Mouse (Mus musculus): ENCODE measurements around the gene Map3k11. TPM values are rescaled to one million over a fixed set of nuclear protein-coding genes. Genes with fewer than 3 reads are reported as not detected.

Gene Map3k11
- polyA plus RNA-seq, 1 experiment from 2014 or later, result 33.7 TPM

DNA sequence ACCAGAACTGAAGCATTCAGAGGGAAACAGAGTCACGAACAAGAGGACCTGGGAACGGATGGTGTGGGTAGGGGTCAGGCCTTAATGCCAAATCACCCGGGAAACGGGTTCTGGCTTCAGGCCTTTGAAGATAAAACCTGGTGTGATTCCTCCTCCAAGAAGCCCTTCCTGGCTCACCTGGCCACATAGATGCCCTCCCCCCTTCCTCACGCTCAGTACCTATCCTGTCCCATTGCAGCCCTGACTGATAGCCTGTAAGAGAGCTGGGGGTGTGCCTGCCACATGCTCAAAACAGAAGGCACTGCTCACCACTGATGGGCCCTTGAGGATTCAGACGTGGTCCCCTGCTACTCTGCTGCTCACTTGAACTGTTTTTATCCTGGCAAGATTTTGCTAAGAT is 5.3 kb downstream of the Map3k11 start:
- 88% methylated on average over 6 of the region's 6 CpGs for whole genome bisulfite sequencing
- no peak for ATAC-seq
- no peaks in the 10 kb centered on the region for H3K9me3 ChIP-seq
- H3K4me2 ChIP-seq (replicated peaks), result peak overlapping the region; percentile 96
- no peaks in the 10 kb centered on the region for H3K27me3 ChIP-seq (replicated peaks)
- no peak overlapping the region for H3K4me3 ChIP-seq (replicated peaks)
- peaks cover 39% of the 10 kb centered on the region for H3K4me1 ChIP-seq (replicated peaks)
- no peak overlapping the region for H3K27ac ChIP-seq
- peaks cover 36% of the 10 kb centered on the region for H3K36me3 ChIP-seq
- H3K9ac ChIP-seq, result no peak overlapping the region

GRCm38 (mm10) chr19:5695849-5696462 is 7.4 kb downstream of the Map3k11 start:
- Histone ChIP-seq H3K27ac (no peak overlapping the region), H3K4me1 (replicated peaks) (peaks cover 29% of the 10 kb centered on the region), H3K36me3 (peaks cover 52% of the 10 kb centered on the region), H3K4me3 (replicated peaks) (no peak overlapping the region), H3K9ac (no peak overlapping the region), H3K9me3 (no peaks in the 10 kb centered on the region), H3K4me2 (replicated peaks) (no peak overlapping the region), H3K27me3 (replicated peaks) (no peaks in the 10 kb centered on the region)
- ATAC-seq, result no peak
- 38% methylated on average over 41 of the region's 41 CpGs for WGBS

DNA sequence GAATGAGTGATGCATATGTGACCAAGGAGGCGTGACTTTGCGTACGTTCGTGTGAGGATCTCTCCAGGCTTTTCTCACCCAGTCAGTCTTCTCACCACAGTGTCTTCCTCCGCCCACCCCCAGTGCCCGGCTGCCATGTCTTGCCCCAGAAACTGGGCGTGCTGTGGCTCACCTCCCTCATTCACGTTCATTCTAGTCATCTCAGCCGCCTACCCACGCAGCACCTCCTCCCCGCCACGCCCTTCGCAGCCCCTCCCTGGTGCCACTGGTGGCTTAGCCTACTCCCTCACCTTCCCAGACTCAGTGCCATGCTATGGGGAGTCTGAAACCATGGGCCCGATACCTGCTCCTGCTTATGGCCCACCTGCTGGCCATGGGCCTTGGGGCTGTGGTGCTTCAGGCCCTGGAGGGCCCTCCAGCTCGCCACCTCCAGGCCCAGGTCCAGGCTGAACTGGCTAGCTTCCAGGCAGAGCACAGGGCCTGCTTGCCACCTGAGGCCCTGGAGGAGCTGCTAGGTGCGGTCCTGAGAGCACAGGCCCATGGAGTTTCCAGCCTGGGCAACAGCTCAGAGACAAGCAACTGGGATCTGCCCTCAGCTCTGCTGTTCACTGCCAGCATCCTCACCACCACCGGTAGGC is 15.7 kb downstream of the Map3k11 start, which contains the start of gene Kcnk7:
Gene Kcnk7 (plus strand): TSS at position 205 of the 638 bp plus-strand sequence.
- H3K36me3 ChIP-seq, result peaks cover 43% of the 10 kb centered on the region
- H3K4me2 ChIP-seq (replicated peaks), result no peak within 1 kb of the TSS; the same call in 1 of the 2 replicates

DNA sequence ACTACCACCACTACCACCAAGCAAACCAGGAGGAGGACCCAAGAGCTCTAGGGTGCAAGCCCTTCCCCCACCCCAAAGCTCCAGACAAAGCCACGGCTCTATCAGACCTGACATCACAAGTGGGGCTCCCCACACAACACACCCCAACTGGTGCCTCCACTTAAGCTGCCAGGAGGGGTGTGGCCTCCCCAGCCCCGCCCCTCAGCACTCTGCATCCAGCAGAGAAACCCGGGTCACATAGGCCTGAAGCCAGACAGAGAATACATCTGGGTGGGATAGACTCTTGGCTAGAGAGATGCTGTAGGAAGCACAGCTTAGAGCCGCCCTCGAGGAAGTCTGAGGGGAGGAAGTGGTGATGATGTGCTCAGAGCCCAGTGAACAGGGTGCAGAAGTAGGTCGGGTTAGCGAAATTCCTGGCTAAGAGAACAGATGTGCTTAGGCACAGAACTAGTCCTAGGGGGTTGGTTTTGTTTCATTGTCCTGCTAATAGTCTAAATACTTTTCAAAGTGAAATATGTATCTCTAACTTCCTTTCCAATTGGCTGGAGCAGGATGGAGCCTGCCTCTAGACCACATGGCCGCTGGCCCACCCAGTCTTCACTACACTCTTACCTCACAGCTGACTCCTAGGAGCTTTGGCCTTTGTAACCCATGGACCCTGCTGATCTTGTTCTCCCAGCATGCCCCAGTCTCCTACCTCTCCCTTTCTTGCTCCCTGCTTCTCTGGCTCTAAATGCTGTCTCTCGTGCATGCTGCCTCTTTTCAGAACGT is 16.4 kb downstream of the Map3k11 start:
- Histone ChIP-seq H3K27me3 (replicated peaks) (no peaks in the 10 kb centered on the region), H3K27ac (peak overlapping the region; percentile 56), H3K9me3 (no peaks in the 10 kb centered on the region), H3K4me1 (replicated peaks) (peaks cover 20% of the 10 kb centered on the region), H3K4me3 (replicated peaks) (no peak overlapping the region), H3K4me2 (replicated peaks) (no peak overlapping the region; the same call in 1 of the 2 replicates), H3K9ac (no peak overlapping the region), H3K36me3 (peaks cover 44% of the 10 kb centered on the region)
- ATAC-seq, result peak; percentile 80
- WGBS, result 33% methylated on average over 10 of the region's 10 CpGs

More for the DNA sequence above, 15.7 kb downstream of the Map3k11 start, which contains the start of gene Kcnk7:
- WGBS, result 66% methylated on average over 17 of the region's 17 CpGs
- no peak within 1 kb of the TSS for H3K4me3 ChIP-seq (replicated peaks)
- peaks cover 20% of the 10 kb centered on the region for H3K4me1 ChIP-seq (replicated peaks)
- H3K27ac ChIP-seq, result peak within 1 kb of the TSS; percentile 56
- no peaks in the 10 kb centered on the region for H3K9me3 ChIP-seq
- H3K27me3 ChIP-seq (replicated peaks), result no peaks in the 10 kb centered on the region
- H3K9ac ChIP-seq, result 0 out of 2 replicates have a peak within 1 kb of the TSS, but pooled peaks have one; percentile 26
- peak; percentile 15 for ATAC-seq

DNA sequence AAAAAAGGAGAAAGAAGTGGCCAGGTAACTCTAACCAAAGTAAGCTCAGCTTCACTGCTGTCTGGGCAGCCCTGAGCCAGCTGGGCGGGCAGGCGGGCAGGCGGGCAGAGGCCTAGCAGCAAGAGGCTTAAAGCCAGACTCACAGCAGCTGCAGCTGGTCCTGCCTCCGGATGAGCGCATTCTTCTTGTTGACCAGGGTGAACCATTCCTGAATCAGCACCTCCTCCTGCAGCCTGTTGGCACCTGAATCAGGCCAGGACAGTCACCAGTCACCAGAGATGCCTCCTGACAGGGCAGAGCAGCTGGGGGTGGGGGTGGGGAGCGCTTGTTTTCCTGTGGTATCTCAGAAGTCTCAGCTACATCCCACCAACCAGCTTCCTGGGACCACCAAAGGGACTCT is 21.5 kb downstream of the Map3k11 start:
- peaks cover 34% of the 10 kb centered on the region for H3K36me3 ChIP-seq
- no peaks in the 10 kb centered on the region for H3K9me3 ChIP-seq
- no peak overlapping the region for H3K9ac ChIP-seq
- H3K27ac ChIP-seq, result no peak overlapping the region
- ATAC-seq, result no peak
- no peak overlapping the region for H3K4me3 ChIP-seq (replicated peaks)
- H3K4me1 ChIP-seq (replicated peaks), result peaks cover 22% of the 10 kb centered on the region
- 97% methylated on average over 6 of the region's 6 CpGs for WGBS
- no peaks in the 10 kb centered on the region for H3K27me3 ChIP-seq (replicated peaks)
- H3K4me2 ChIP-seq (replicated peaks), result no peak overlapping the region

DNA sequence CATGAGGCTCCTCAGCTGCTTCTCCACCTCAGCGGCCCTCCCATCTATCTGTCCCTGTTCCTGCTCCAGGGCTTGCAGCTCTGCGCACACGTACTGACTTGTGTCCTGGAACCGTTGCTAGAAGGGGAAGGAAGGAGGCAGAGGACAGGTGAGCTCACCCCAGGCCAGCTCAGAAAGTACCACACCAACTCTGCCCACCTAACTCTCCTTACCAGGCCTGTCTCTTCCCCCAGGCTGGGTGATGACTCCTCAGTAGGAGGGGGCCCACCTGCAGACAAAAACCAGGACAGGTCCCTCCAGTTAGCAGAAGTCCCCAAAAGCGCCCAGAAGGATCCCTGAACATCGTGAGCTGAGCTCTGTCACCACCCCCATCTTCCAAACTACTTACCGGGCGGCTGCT is 22.0 kb downstream of the Map3k11 start:
- Histone ChIP-seq H3K36me3 (peaks cover 37% of the 10 kb centered on the region), H3K4me2 (replicated peaks) (no peak overlapping the region), H3K4me3 (replicated peaks) (no peak overlapping the region), H3K4me1 (replicated peaks) (peaks cover 18% of the 10 kb centered on the region), H3K9me3 (no peaks in the 10 kb centered on the region), H3K9ac (no peak overlapping the region), H3K27me3 (replicated peaks) (no peaks in the 10 kb centered on the region), H3K27ac (no peak overlapping the region)
- no peak for ATAC-seq
- WGBS, result 92% methylated on average over 8 of the region's 8 CpGs

GRCm38 (mm10) chr19:5711218-5711617 is 22.7 kb downstream of the Map3k11 start:
- Histone ChIP-seq H3K4me1 (replicated peaks) (peaks cover 17% of the 10 kb centered on the region), H3K4me3 (replicated peaks) (no peak overlapping the region), H3K9me3 (no peaks in the 10 kb centered on the region), H3K27ac (no peak overlapping the region), H3K36me3 (peaks cover 38% of the 10 kb centered on the region), H3K27me3 (replicated peaks) (no peaks in the 10 kb centered on the region), H3K9ac (no peak overlapping the region), H3K4me2 (replicated peaks) (no peak overlapping the region)
- WGBS, result 28% methylated on average over 3 of the region's 3 CpGs
- ATAC-seq, result no peak

DNA sequence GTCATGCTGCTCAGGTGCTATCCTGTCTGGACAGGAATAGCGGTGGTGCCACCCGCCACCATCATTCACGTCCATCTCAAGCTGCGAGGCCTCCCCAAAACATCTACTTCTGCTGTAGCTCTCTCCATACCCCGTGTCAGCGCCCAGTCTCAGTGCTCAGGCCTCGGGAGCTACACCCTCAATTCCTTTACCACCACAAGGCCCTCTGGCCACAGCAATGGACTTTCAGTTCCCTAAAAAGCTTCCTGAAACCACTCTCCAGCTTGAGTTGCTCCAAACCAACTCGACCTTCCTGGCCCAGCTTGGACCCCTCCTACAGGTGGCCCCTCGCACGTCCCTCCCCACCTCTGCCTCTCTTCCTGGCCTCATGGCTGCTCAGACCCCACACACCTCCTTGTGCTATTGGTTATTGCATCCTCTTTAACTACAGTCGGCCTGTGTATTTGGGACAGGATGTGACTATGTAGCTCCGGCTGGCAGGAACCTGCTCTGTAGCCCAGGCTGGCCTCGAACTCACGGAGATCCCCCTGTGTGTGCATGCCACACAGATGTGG is 23.4 kb downstream of the Map3k11 start:
- WGBS, result 92% methylated on average over 14 of the region's 14 CpGs
- peaks cover 24% of the 10 kb centered on the region for H3K4me1 ChIP-seq (replicated peaks)
- no peaks in the 10 kb centered on the region for H3K27me3 ChIP-seq (replicated peaks)
- peaks cover 38% of the 10 kb centered on the region for H3K36me3 ChIP-seq
- no peak overlapping the region for H3K4me3 ChIP-seq (replicated peaks)
- no peak overlapping the region for H3K4me2 ChIP-seq (replicated peaks)
- no peak overlapping the region for H3K9ac ChIP-seq
- no peak overlapping the region for H3K27ac ChIP-seq
- ATAC-seq, result no peak
- no peaks in the 10 kb centered on the region for H3K9me3 ChIP-seq

DNA sequence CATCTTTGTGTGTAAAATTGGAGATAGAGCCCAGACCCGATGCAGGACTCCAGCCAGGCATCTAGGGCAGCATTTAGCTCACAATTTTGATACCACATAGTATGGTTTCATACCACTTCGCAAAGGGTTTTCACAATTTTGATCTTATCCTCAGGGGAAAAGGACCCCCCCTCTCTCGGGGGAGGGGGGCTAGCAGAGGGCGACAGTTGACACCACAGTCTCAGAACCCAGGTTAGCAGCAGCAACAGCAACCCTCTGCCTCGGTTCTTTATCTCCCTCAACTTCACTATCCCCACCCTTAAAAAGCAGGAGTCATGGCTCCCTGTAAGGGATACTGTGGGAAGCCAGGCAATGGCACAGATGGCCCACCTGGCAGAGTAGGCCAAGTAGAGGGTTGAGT is 24.7 kb downstream of the Map3k11 start:
- H3K27ac ChIP-seq, result peak overlapping the region; percentile 49; the same call in 1 of the 2 replicates
- peak overlapping the region; percentile 28; the same call in 1 of the 2 replicates for H3K4me2 ChIP-seq (replicated peaks)

DNA sequence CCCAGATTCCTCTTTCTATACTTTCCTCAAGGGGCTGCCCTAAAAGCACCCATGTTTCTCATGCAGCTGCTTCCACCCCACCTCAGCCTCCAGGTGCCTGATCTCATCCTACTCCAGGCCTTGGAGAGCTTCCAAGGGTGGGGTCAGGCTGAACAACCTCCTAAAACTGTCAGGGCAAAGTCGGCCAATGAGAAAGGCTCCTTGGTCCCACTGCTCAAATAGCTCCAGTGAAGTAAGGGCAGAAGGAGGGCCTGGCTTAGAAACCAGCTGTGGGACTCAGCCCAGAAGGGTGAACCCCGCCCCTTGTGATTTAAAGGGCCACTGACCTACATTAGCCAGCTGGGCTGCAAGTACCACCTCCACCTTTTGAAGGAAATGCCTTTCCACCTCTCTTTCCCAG is 25.2 kb downstream of the Map3k11 start:
- H3K27me3 ChIP-seq (replicated peaks), result no peaks in the 10 kb centered on the region
- H3K9me3 ChIP-seq, result no peaks in the 10 kb centered on the region
- peaks cover 24% of the 10 kb centered on the region for H3K4me1 ChIP-seq (replicated peaks)
- H3K27ac ChIP-seq, result peak overlapping the region; percentile 49; the same call in 1 of the 2 replicates
- peak; percentile 89 for ATAC-seq
- H3K4me3 ChIP-seq (replicated peaks), result no peak overlapping the region
- H3K4me2 ChIP-seq (replicated peaks), result peak overlapping the region; percentile 28; the same call in 1 of the 2 replicates
- 9% methylated on average over 2 of the region's 2 CpGs for WGBS
- H3K36me3 ChIP-seq, result peaks cover 30% of the 10 kb centered on the region
- H3K9ac ChIP-seq, result no peak overlapping the region; the same call in 1 of the 2 replicates

More for the DNA sequence above, 24.7 kb downstream of the Map3k11 start:
- Histone ChIP-seq H3K27me3 (replicated peaks) (no peaks in the 10 kb centered on the region), H3K9me3 (no peaks in the 10 kb centered on the region), H3K4me1 (replicated peaks) (peaks cover 24% of the 10 kb centered on the region), H3K4me3 (replicated peaks) (no peak overlapping the region), H3K36me3 (peaks cover 33% of the 10 kb centered on the region), H3K9ac (peak overlapping the region; percentile 1; the same call in 1 of the 2 replicates)
- WGBS, result 67% methylated on average over 5 of the region's 5 CpGs
- ATAC-seq, result no peak

GRCm38 (mm10) chr19:5715793-5716688 is 27.5 kb downstream of the Map3k11 start:
- Histone ChIP-seq H3K4me1 (replicated peaks) (peaks cover 24% of the 10 kb centered on the region), H3K9ac (0 out of 2 replicates have a peak overlapping the region, but pooled peaks have one; percentile 13), H3K4me2 (replicated peaks) (peak overlapping the region; percentile 24), H3K4me3 (replicated peaks) (no peak overlapping the region), H3K27ac (0 out of 2 replicates have a peak overlapping the region, but pooled peaks have one; percentile 15), H3K9me3 (no peaks in the 10 kb centered on the region), H3K36me3 (peaks cover 30% of the 10 kb centered on the region), H3K27me3 (replicated peaks) (no peaks in the 10 kb centered on the region)
- peak; percentile 60 for ATAC-seq
- whole genome bisulfite sequencing, result 33% methylated on average over 43 of the region's 43 CpGs
